Mouse (Mus musculus): Measurements from ENCODE around the gene Inhba.

- no peak for TF ChIP-seq POLR2A (IDR thresholded peaks at IDR 0.05; ENCODE audit: borderline replicate concordance, extremely low read depth, insufficient read depth, insufficient read length, poor library complexity, severe bottlenecking)
- no peak for TF ChIP-seq CTCF (IDR thresholded peaks at IDR 0.05; ENCODE audit: borderline replicate concordance, extremely low read depth, insufficient read depth, insufficient read length)
Measured at GRCm38 (mm10) chr13:15986172-15986571, 25.5 kb upstream of the Inhba start.

Data from brain, embryonic 14.5 days (tissue).